Mouse (Mus musculus): ENCODE results near the gene Ints7. TPM values are rescaled to one million over a fixed set of nuclear protein-coding genes. Genes with fewer than 3 reads are reported as not detected.

Ints7 gene
- polyA plus RNA-seq, 1 experiment from 2014 or later: 11.0 TPM

GRCm38 (mm10) chr1:191609578-191609977 lies 34.1 kb downstream of the Ints7 start:
- no peak overlapping the region for H3K9ac ChIP-seq (replicated peaks)
- H3K36me3 ChIP-seq (replicated peaks; ENCODE audit: insufficient read depth, low read length): peaks cover 86% of the 10 kb centered on the region
- ATAC-seq (no peak), DNase-seq (no peak)
- TF ChIP-seq EP300 (IDR thresholded peaks at IDR 0.05; ENCODE audit: low read depth): no peak
- TF ChIP-seq CTCF (IDR thresholded peaks at IDR 0.05; ENCODE audit: low read depth): no peak
- no peak overlapping the region for H3K27ac ChIP-seq (ENCODE audit: low read depth)
- H3K27me3 ChIP-seq (ENCODE audit: insufficient read depth, low read length): no peaks in the 10 kb centered on the region
- no peaks in the 10 kb centered on the region for H3K9me3 ChIP-seq (ENCODE audit: low read length)
- H3K4me1 ChIP-seq (ENCODE audit: insufficient read depth): no peaks in the 10 kb centered on the region
- H3K4me3 ChIP-seq (ENCODE audit: low read depth, low read length): no peak overlapping the region
- no peak overlapping the region for H3K4me2 ChIP-seq (ENCODE audit: low read depth, low read length)
- 85% methylated on average over 1 of the region's 1 CpGs for WGBS (ENCODE audit: insufficient replicate concordance)

- no peaks in the 10 kb centered on the region for H3K9me3 ChIP-seq (ENCODE audit: low read length)
- DNase-seq (no peak), ATAC-seq (no peak)
- H3K27me3 ChIP-seq (ENCODE audit: insufficient read depth, low read length): no peaks in the 10 kb centered on the region
- no peak overlapping the region for H3K4me2 ChIP-seq (ENCODE audit: low read depth, low read length)
- H3K9ac ChIP-seq (replicated peaks): no peak overlapping the region
- H3K36me3 ChIP-seq (replicated peaks; ENCODE audit: insufficient read depth, low read length): peaks cover 84% of the 10 kb centered on the region
- 93% methylated on average over 7 of the region's 7 CpGs for WGBS (ENCODE audit: insufficient replicate concordance)
- TF ChIP-seq CTCF (IDR thresholded peaks at IDR 0.05; ENCODE audit: low read depth) (no peak), EP300 (IDR thresholded peaks at IDR 0.05; ENCODE audit: low read depth) (no peak)
- H3K27ac ChIP-seq (ENCODE audit: low read depth): no peak overlapping the region
- H3K4me3 ChIP-seq (ENCODE audit: low read depth, low read length): no peak overlapping the region
- H3K4me1 ChIP-seq (ENCODE audit: insufficient read depth): no peaks in the 10 kb centered on the region
Measured at GRCm38 (mm10) chr1:191610357-191610756, 34.9 kb downstream of the Ints7 start.

- ATAC-seq (no peak), DNase-seq (no peak)
- Histone ChIP-seq H3K9ac (replicated peaks) (no peak overlapping the region), H3K9me3 (ENCODE audit: low read length) (no peaks in the 10 kb centered on the region), H3K4me3 (ENCODE audit: low read depth, low read length) (no peak overlapping the region), H3K36me3 (replicated peaks; ENCODE audit: insufficient read depth, low read length) (peaks cover 86% of the 10 kb centered on the region), H3K27ac (ENCODE audit: low read depth) (no peak overlapping the region), H3K4me1 (ENCODE audit: insufficient read depth) (no peaks in the 10 kb centered on the region), H3K27me3 (ENCODE audit: insufficient read depth, low read length) (no peaks in the 10 kb centered on the region), H3K4me2 (ENCODE audit: low read depth, low read length) (no peak overlapping the region)
- WGBS (ENCODE audit: insufficient replicate concordance): 85% methylated on average over 9 of the region's 9 CpGs
- TF ChIP-seq EP300 (IDR thresholded peaks at IDR 0.05; ENCODE audit: low read depth) (no peak), CTCF (IDR thresholded peaks at IDR 0.05; ENCODE audit: low read depth) (no peak)
Measured at GRCm38 (mm10) chr1:191611686-191612085, 36.2 kb downstream of the Ints7 start.

GRCm38 (mm10) chr1:191612877-191613276 lies 37.4 kb downstream of the Ints7 start:
- Histone ChIP-seq H3K4me2 (ENCODE audit: low read depth, low read length) (no peak overlapping the region), H3K9ac (replicated peaks) (no peak overlapping the region), H3K27ac (ENCODE audit: low read depth) (no peak overlapping the region), H3K4me1 (ENCODE audit: insufficient read depth) (no peaks in the 10 kb centered on the region), H3K36me3 (replicated peaks; ENCODE audit: insufficient read depth, low read length) (peaks cover 83% of the 10 kb centered on the region), H3K9me3 (ENCODE audit: low read length) (no peaks in the 10 kb centered on the region), H3K4me3 (ENCODE audit: low read depth, low read length) (no peak overlapping the region), H3K27me3 (ENCODE audit: insufficient read depth, low read length) (no peaks in the 10 kb centered on the region)
- ATAC-seq (no peak), DNase-seq (no peak)
- TF ChIP-seq CTCF (IDR thresholded peaks at IDR 0.05; ENCODE audit: low read depth): no peak
- TF ChIP-seq EP300 (IDR thresholded peaks at IDR 0.05; ENCODE audit: low read depth): no peak
- 84% methylated on average over 16 of the region's 16 CpGs for whole genome bisulfite sequencing (ENCODE audit: insufficient replicate concordance)

- Histone ChIP-seq H3K9ac (replicated peaks) (no peak overlapping the region), H3K9me3 (ENCODE audit: low read length) (no peaks in the 10 kb centered on the region), H3K4me1 (ENCODE audit: insufficient read depth) (no peaks in the 10 kb centered on the region), H3K27me3 (ENCODE audit: insufficient read depth, low read length) (no peaks in the 10 kb centered on the region), H3K27ac (ENCODE audit: low read depth) (no peak overlapping the region), H3K4me2 (ENCODE audit: low read depth, low read length) (no peak overlapping the region), H3K4me3 (ENCODE audit: low read depth, low read length) (no peak overlapping the region), H3K36me3 (replicated peaks; ENCODE audit: insufficient read depth, low read length) (peaks cover 85% of the 10 kb centered on the region)
- 92% methylated on average over 8 of the region's 8 CpGs for WGBS (ENCODE audit: insufficient replicate concordance)
- TF ChIP-seq EP300 (IDR thresholded peaks at IDR 0.05; ENCODE audit: low read depth) (no peak), CTCF (IDR thresholded peaks at IDR 0.05; ENCODE audit: low read depth) (no peak)
- ATAC-seq (no peak), DNase-seq (no peak)
Measured at GRCm38 (mm10) chr1:191616245-191616644, 40.8 kb downstream of the Ints7 start.

GRCm38 (mm10) chr1:191617589-191617988 lies 42.2 kb downstream of the Ints7 start:
- no peak overlapping the region for H3K4me3 ChIP-seq (ENCODE audit: low read depth, low read length)
- 83% methylated on average over 3 of the region's 3 CpGs for WGBS (ENCODE audit: insufficient replicate concordance)
- no peak overlapping the region for H3K27ac ChIP-seq (ENCODE audit: low read depth)
- peaks cover 82% of the 10 kb centered on the region for H3K36me3 ChIP-seq (replicated peaks; ENCODE audit: insufficient read depth, low read length)
- no peak for DNase-seq
- no peaks in the 10 kb centered on the region for H3K27me3 ChIP-seq (ENCODE audit: insufficient read depth, low read length)
- TF ChIP-seq CTCF (IDR thresholded peaks at IDR 0.05; ENCODE audit: low read depth) (no peak), EP300 (IDR thresholded peaks at IDR 0.05; ENCODE audit: low read depth) (no peak)
- no peak overlapping the region for H3K9ac ChIP-seq (replicated peaks)
- no peak overlapping the region for H3K4me2 ChIP-seq (ENCODE audit: low read depth, low read length)
- ATAC-seq: no peak
- no peaks in the 10 kb centered on the region for H3K9me3 ChIP-seq (ENCODE audit: low read length)
- H3K4me1 ChIP-seq (ENCODE audit: insufficient read depth): no peaks in the 10 kb centered on the region
